Mouse (Mus musculus): Measurements from ENCODE around the gene Mtmr12.

DNA sequence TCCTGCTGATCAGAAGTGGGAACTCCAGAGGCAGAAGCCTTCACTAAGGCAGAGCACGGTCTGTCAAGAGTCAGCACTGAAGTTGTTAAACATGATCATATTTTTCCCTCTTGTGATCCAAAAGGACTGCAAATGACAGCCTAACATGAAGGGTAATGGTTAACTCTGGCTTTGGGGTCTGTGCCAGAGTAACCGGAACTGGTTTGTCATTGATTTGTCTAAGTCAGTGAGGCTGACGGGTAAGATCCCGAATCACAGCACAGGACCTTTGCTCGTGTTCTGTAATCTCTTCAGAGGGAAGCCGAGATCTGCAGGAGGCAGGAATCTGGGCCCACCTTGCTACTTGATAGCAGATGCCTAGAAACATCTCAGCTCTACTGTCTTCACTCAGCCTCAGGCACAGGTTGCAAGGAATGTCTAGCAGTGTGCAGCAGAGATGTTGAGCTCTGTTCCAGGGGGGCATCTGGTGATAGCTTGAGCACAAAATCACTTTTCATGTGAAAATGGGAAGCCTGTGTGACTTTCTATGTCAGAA, 2.8 kb downstream of the Mtmr12 start:
- TF ChIP-seq CTCF (conservative IDR thresholded peaks at IDR 0.05; ENCODE audit: low read length): no peak
- no peak for TF ChIP-seq POU5F1 (IDR thresholded peaks at IDR 0.05; ENCODE audit: borderline replicate concordance, low read length)

All from E14TG2a.4 (cell line).